Mouse (Mus musculus) spleen, adult 2 months (tissue): ENCODE data around the gene Trp53.

Experiments
- CTCF ChIP-seq: fragments of 200-500 bp; IDR thresholded peaks from 2 replicates; pipeline ENCODE4 v1.5.1; 2011; ENCODE audit warnings: mild to moderate bottlenecking, inconsistent platforms; ENCODE audit not compliant: insufficient read depth, insufficient read length, insufficient replicate concordance; ENCODE audit errors: extremely low read depth
- POLR2A ChIP-seq: fragments of 200-500 bp; IDR thresholded peaks from 2 replicates; pipeline ENCODE4 v1.6.1; 2011; ENCODE audit warnings: low read depth, low read length, inconsistent platforms

DNA sequence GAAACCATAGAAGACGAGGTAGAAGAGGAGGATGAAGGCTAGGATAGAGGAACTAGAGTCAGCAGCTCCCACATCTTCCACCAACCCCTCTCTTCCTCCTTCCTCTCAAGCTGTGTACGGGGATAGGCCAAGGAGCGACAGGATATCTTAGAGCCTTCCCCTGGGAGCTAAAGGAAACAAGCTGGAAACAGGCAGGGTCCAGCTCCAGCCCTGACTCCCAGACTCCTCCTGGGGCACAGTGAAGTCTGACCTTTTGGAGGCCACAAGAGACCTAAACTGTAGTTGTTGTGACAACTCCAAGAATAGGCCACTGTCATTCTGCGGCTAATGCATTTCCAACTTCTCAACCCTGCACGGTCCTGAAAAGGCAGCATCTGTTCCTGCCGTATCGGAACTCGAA is 23.4 kb downstream of the Trp53 start:
- no peak for TF ChIP-seq CTCF
- TF ChIP-seq POLR2A: no peak
